Mouse (Mus musculus) erythroblast, embryonic 14.5 days (primary cell): ENCODE measurements around the gene Tlr3.

ENCODE experiments used
- GATA1 ChIP-seq: IDR thresholded peaks from 2 replicates; pipeline ENCODE4 v1.6.1; 2012; ENCODE audit warnings: low read length, inconsistent platforms, mixed read lengths
- TAL1 ChIP-seq: IDR thresholded peaks from 3 replicates; pipeline ENCODE4 v1.6.1; 2012; ENCODE audit warnings: low read length, inconsistent platforms, mixed read lengths

DNA sequence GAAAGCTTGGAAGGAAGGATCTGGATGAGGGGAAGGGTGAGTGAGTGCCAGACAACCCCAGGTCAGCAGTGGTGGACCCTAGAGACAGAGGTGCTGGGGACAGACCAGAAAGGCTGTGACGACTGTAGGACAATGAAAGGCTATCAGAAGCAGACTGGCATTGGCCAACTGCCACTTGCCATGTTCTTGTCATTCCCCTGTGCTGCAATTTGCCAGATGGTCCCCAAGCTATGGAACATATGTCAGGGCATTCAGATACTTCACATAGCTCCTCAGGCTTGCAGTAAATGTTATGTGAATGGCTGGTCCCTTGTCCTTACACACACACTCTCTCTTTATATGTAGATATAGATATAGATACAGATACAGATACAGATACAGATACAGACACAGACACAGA is 27.6 kb downstream of the Tlr3 start:
- TF ChIP-seq TAL1 (no peak), GATA1 (no peak)
